Mouse (Mus musculus) neutrophil, adult 59 days (primary cell): Measurements from ENCODE around the gene Pdgfb. TPM values are rescaled to one million over a fixed set of nuclear protein-coding genes. Genes with fewer than 3 reads are reported as not detected.

Source experiments
- total RNA-seq, 2 experiments: library from RNA; stranded (reverse); gene quantifications; 1 replicate in 1 of 2; 2 replicates in 1 of 2; pipeline ENCODE4 v1.2.4; 2023

Pdgfb gene
- total RNA-seq = under 1 TPM; 0.60 to 0.90 TPM

DNA sequence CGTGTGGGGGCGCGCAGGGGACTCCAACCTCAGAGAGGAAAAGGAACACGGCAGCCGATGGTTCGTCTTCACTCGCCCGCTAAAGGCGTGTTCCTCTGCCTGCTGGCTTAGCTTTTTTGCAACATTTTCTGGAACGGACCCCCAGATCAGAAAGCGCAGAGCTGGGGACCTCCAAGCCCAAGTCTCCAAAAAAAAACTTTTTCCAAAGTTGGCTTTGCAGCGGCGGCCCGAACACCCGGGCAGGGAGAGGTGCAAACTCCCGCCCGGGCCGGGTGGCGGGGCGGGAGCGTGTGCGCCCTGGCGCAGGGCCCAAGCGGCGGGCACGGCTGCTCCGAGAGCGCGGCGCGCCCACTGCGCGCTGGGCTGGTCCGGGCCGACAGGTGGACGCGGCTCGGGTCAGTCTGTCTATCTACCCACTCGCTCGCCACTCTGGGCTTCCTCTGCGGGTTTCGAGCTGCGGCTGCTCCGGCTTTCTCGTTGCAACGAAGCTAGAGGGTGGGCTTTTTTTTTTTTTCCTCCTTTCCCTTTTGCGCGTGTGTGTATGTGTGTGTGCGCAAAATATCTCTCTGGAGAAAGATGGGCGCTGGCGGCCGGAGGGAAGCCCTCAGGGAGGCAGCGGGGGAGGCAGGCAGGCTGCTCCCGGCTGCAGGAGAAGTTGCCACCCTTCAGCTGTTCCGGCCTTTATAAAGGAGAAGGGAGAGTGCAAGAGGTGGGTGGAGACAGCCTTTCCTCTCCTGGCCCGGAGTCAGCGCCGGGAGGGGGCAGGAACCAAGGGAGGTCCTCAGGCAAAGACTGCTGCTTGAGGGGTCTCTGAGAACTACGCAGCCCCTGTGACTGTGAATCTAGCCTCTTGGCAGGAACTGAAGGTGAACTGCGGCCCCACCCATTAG is at the start of gene Pdgfb:
Gene Pdgfb, minus strand, starts transcription at position 657 of the 890 bp plus-strand sequence.

DNA sequence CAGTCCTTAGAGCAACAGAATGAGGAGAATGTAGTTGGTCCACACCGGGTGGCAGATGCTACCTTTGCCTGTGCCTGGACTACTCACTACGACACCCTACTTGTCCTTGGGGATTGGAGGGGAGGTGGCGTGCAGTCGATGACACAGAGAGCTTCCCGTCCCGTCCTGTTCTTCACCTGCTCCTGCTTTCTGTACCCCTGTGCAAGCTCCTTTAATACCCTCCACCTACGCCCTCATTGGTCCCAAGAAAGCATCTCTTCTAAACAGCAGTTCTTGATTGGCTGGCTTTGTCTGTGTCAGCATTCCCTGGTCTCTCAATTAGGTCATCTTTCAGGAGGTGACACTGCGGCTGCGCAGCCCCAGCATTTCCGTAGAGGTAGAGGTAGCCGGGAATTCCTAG is 43.8 kb downstream of the Pdgfb start, which contains the start of gene Cbx7:
Gene Cbx7, minus strand, starts transcription at position 180 of the 400 bp plus-strand sequence.

Other genes with a start within 250 kb of the Pdgfb start
- gene Dnal4, start 237.1 kb downstream of the Pdgfb start, total RNA-seq = 10 to 100 TPM in 1 of 2 experiments, 1 to 10 TPM in 1; 9.4 to 10.9 TPM
- gene Nptxr, start 210.2 kb downstream of the Pdgfb start, total RNA-seq = under 1 TPM; 0.07 to 0.44 TPM
- not detected for gene Npcd, start 180.7 kb downstream of the Pdgfb start, total RNA-seq
- 1 to 10 TPM; 5.0 to 6.3 TPM for gene Cbx6, start 180.3 kb downstream of the Pdgfb start, total RNA-seq
- 10 to 100 TPM; 57.3 to 57.8 TPM for gene Apobec3, start 123.3 kb downstream of the Pdgfb start, total RNA-seq
- 1 to 10 TPM; 8.6 to 9.4 TPM for gene Cbx7, start 43.9 kb downstream of the Pdgfb start, total RNA-seq
- 1 to 10 TPM; 3.3 to 6.0 TPM for gene Syngr1, start 76.4 kb upstream of the Pdgfb start, total RNA-seq
- 100 to 1,000 TPM; 346 to 361 TPM for gene Rpl3, start 76.9 kb upstream of the Pdgfb start, total RNA-seq
- gene Tab1, start 118.2 kb upstream of the Pdgfb start, total RNA-seq = 10 to 100 TPM; 19.7 to 25.3 TPM
- not detected for gene Mgat3, start 158.7 kb upstream of the Pdgfb start, total RNA-seq
- gene Mief1, start 219.0 kb upstream of the Pdgfb start, total RNA-seq = 10 to 100 TPM; 25.0 to 29.7 TPM
- not detected for gene AC140267.1, start 220.9 kb upstream of the Pdgfb start, total RNA-seq
- 100 to 1,000 TPM; 332 to 362 TPM for gene Atf4, start 240.2 kb upstream of the Pdgfb start, total RNA-seq
- 10 to 100 TPM; 11.6 to 12.7 TPM for gene Rps19bp1, start 249.3 kb upstream of the Pdgfb start, total RNA-seq